Mouse (Mus musculus) forebrain, postnatal 0 days (tissue): ENCODE data around the gene Igsf8. TPM values are rescaled to one million over a fixed set of nuclear protein-coding genes. Genes with fewer than 3 reads are reported as not detected.

Experiments
- ATAC-seq: fragments of 200-750 bp; cut with Nextera tagmentation; 2 replicates; pipeline ENCODE4 v1.8.0; 2017; ENCODE audit warnings: mild to moderate bottlenecking, moderate library complexity
- DNase-seq: peaks from one replicate; pipeline ENCODE4 v3.0.0-alpha.2; 2015
- H3K27ac ChIP-seq: fragments of 300-500 bp; sonication (generic); 2 replicates; pipeline ENCODE4 v1.5.1; 2014; ENCODE audit warnings: low read depth, mild to moderate bottlenecking, antibody characterized with exemption, low read length, moderate library complexity, mixed read lengths
- H3K27me3 ChIP-seq: fragments of 300-500 bp; sonication (generic); 2 replicates; pipeline ENCODE4 v1.6.1; 2014; ENCODE audit warnings: mild to moderate bottlenecking, low read length, mixed read lengths; ENCODE audit not compliant: insufficient read depth
- H3K36me3 ChIP-seq: fragments of 300-500 bp; sonication (generic); 2 replicates; pipeline ENCODE4 v1.6.1; 2014; ENCODE audit warnings: mild to moderate bottlenecking, moderate library complexity; ENCODE audit not compliant: insufficient read depth
- H3K4me1 ChIP-seq: fragments of 300-500 bp; sonication (generic); 2 replicates; pipeline ENCODE4 v1.6.1; 2014; ENCODE audit warnings: antibody characterized with exemption; ENCODE audit not compliant: insufficient read depth
- H3K4me2 ChIP-seq: fragments of 300-500 bp; sonication (generic); 2 replicates; pipeline ENCODE4 v1.6.1; 2014; ENCODE audit warnings: low read depth, mild to moderate bottlenecking, moderate library complexity
- H3K4me3 ChIP-seq: fragments of 300-500 bp; sonication (generic); 2 replicates; pipeline ENCODE4 v1.5.1; 2014; ENCODE audit warnings: low read depth, low read length, mixed read lengths
- H3K9ac ChIP-seq: fragments of 300-500 bp; sonication (generic); 2 replicates; pipeline ENCODE4 v1.6.1; 2014; ENCODE audit warnings: mild to moderate bottlenecking
- H3K9me3 ChIP-seq: fragments of 300-500 bp; sonication (generic); 2 replicates; pipeline ENCODE4 v1.6.1; 2016; ENCODE audit warnings: low read length
- CTCF ChIP-seq: sonication (generic); IDR thresholded peaks from 2 replicates; pipeline ENCODE4 v1.5.1; 2016; ENCODE audit warnings: antibody characterized with exemption, control low read depth, low read depth
- WGBS: fragments of 180-500 bp; shearing (Covaris S2); extraction: QIAGEN DNeasy Blood & Tissue Kit; methylation state at CpG from one replicate; pipeline ENCODE4 v1.1.7; 2014; 5-methylcytosine and 5-hydroxymethylcytosine counted together
- polyA plus RNA-seq: library from polyadenylated mRNA; unstranded; fragments of >200 nt; fragmentation: Nextera tagmentation; extraction: Ambion mirVana; gene quantifications from 2 replicates; pipeline ENCODE4 v1.2.1, GENCODE M21; 2015
- total RNA-seq: library from RNA; depleted of rRNA; stranded (reverse); fragments of >200 nt; gene quantifications from 2 replicates; pipeline ENCODE4 v1.2.3, GENCODE M21; 2014

Igsf8 gene
- total and polyA plus RNA-seq, 2 experiments from 2014 or later, result 110 to 117 TPM

DNA sequence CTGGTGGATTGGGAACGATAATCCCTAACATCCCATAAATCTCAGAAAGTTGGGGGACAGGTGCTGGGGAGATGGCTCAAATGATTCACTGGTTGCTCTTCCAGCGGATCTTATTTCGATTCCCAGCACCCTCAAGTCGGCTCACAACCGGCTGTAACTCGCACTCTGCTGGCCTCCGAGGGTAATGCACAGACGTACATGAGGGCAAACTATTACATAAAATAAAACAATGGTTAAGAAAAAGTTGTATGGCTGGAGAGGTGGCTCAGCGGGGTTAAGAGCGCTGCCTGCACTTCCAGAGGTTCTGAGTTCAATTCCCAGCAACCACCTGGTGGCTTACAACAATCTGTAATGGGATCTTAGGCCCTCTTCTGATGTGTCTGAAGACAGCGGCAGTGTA is 65.2 kb downstream of the Igsf8 start:
- ATAC-seq (no peak), DNase-seq (no peak)
- Histone ChIP-seq H3K4me3 (peak overlapping the region; percentile 43), H3K9ac (peak overlapping the region; percentile 45), H3K4me1 (peaks cover 26% of the 10 kb centered on the region), H3K36me3 (no peaks in the 10 kb centered on the region), H3K27me3 (no peaks in the 10 kb centered on the region), H3K27ac (no peak overlapping the region), H3K4me2 (peak overlapping the region; percentile 71), H3K9me3 (no peaks in the 10 kb centered on the region)
- WGBS, result 63% methylated on average over 11 of the region's 11 CpGs
- no peak for TF ChIP-seq CTCF

DNA sequence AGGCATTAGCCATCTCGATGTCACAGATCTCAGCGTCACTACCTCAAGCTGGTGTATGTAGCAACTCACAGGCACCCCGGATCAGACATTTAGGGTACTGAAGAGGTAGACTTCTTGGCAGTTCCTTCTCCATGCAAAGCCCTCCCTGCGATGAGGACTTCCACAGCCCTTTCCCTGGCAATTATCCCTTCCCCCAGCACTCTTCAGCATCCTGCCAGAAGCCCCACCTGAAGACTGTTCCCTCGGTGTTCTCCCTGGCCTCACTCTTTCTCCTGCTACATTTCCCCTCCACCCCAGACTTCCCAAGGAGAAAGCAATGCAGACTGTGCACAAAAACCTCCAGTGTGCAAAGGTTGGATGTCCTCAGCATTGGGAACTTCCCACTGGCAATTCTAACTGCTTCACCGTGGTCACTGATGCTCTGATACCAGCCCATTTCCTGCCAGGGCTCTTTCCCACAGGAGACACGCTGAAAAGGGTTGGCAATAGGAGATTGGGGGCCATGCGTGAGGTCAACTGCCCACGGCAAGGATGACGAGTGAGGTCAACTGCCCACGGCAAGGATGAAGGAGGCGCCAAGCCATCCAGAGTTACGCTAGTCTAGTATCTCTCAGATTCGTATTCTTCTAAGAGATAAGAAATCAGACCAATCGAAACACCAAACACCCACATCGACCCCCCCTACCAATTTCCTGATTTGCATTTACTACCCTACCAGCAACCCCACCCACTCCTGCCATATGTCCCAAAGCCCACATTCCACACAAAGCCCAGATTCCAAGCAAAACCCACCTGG is 66.0 kb downstream of the Igsf8 start:
- H3K9me3 ChIP-seq, result no peaks in the 10 kb centered on the region
- peaks cover 26% of the 10 kb centered on the region for H3K4me1 ChIP-seq
- H3K36me3 ChIP-seq, result no peaks in the 10 kb centered on the region
- H3K4me3 ChIP-seq, result no peak overlapping the region
- no peaks in the 10 kb centered on the region for H3K27me3 ChIP-seq
- no peak overlapping the region for H3K27ac ChIP-seq
- 91% methylated on average over 16 of the region's 16 CpGs for WGBS
- no peak for TF ChIP-seq CTCF
- no peak overlapping the region for H3K9ac ChIP-seq
- ATAC-seq (no peak), DNase-seq (no peak)
- no peak overlapping the region for H3K4me2 ChIP-seq

DNA sequence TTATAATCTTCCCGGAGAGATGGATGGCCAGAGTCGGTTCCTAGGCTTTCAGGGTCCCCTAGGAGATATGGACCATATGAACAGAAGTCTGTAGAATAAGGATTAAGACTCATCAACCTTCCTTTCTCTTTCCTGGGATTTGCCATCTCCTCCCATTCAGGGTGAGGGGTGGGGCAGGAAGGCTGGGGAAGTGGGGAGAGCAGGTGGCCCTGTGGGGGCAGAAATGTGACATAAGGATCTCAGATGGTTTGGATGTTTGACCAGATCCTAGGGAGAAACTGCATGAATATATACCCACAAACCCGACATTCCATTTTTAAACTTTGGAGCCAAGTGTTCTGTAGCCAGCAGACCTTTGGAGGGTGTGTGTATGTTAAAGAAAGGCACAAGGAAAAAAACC is 66.6 kb downstream of the Igsf8 start:
- no peaks in the 10 kb centered on the region for H3K9me3 ChIP-seq
- H3K4me3 ChIP-seq, result 0 out of 2 replicates have a peak overlapping the region, but pooled peaks have one; percentile 35
- DNase-seq, result no peak
- H3K27me3 ChIP-seq, result no peaks in the 10 kb centered on the region
- H3K4me2 ChIP-seq, result peak overlapping the region; percentile 60; the same call in 1 of the 2 replicates
- H3K27ac ChIP-seq, result no peak overlapping the region
- TF ChIP-seq CTCF, result no peak
- peaks cover 26% of the 10 kb centered on the region for H3K4me1 ChIP-seq
- WGBS, result 85% methylated on average over 3 of the region's 3 CpGs
- no peak for ATAC-seq
- H3K9ac ChIP-seq, result no peak overlapping the region
- no peaks in the 10 kb centered on the region for H3K36me3 ChIP-seq

DNA sequence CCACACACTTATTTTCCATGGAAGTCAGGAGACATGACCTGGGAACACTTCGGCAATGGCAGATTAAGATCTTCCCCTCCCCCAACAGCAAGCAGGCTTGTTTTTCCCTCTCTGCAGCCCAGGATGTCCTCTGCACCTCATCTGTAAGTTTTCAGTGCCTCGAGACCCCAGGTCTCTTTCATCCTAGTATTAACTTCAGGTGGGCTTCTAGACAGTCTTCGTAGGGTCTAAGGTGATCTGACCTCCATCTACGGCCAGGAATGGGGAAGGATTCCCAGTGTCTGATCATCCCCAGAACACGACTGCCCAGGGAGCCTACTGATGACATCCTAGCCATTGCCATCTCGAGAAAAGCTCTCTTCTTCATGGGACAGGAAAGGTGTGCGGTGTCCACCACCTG is 67.0 kb downstream of the Igsf8 start:
- H3K4me2 ChIP-seq, result peak overlapping the region; percentile 60
- no peaks in the 10 kb centered on the region for H3K27me3 ChIP-seq
- peak overlapping the region; percentile 51; the same call in 1 of the 2 replicates for H3K9ac ChIP-seq
- no peaks in the 10 kb centered on the region for H3K36me3 ChIP-seq
- H3K9me3 ChIP-seq, result no peaks in the 10 kb centered on the region
- ATAC-seq, result no peak
- peaks cover 26% of the 10 kb centered on the region for H3K4me1 ChIP-seq
- TF ChIP-seq CTCF, result no peak
- no peak overlapping the region for H3K27ac ChIP-seq
- WGBS, result 78% methylated on average over 7 of the region's 7 CpGs
- no peak for DNase-seq
- peak overlapping the region; percentile 35 for H3K4me3 ChIP-seq

DNA sequence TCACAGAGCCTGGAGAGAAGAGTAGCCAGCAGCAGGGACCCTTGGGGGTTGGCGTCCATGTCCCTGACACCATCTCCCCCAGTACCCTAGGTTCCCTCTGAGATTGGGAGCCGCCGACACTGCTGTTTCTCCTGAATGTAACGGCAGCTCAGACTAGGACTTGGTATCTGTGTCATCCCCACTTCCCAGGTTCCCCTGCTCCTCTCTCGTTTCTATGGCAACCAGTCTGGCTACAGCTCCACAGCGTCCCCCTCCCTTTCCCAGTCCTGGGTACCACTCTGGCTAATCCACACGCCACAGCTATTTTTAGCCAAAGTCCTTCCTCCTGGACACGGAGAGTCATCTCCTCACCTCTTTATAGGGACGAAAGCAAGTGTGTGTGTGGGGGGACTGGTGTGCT is 67.7 kb downstream of the Igsf8 start, which contains the start of gene Kcnj9:
TSS of gene Kcnj9 (minus strand) at position 188 of the 400 bp plus-strand sequence.
- H3K4me3 ChIP-seq, result peak within 1 kb of the TSS; percentile 35
- H3K4me2 ChIP-seq, result peak within 1 kb of the TSS; percentile 60
- H3K9ac ChIP-seq, result peak within 1 kb of the TSS; percentile 51
- H3K36me3 ChIP-seq, result no peaks in the 10 kb centered on the region
- H3K27me3 ChIP-seq, result no peaks in the 10 kb centered on the region
- H3K4me1 ChIP-seq, result peaks cover 26% of the 10 kb centered on the region
- TF ChIP-seq CTCF, result no peak
- H3K27ac ChIP-seq, result peak within 1 kb of the TSS; percentile 59; the same call in 1 of the 2 replicates
- 11% methylated on average over 9 of the region's 9 CpGs for WGBS
- DNase-seq (peak; percentile 86), ATAC-seq (peak; percentile 93)
- H3K9me3 ChIP-seq, result no peaks in the 10 kb centered on the region

GRCm38 (mm10) chr1:172329616-172330015 is 68.2 kb downstream of the Igsf8 start:
- H3K4me3 ChIP-seq, result no peak overlapping the region
- no peaks in the 10 kb centered on the region for H3K36me3 ChIP-seq
- H3K27me3 ChIP-seq, result no peaks in the 10 kb centered on the region
- no peak for DNase-seq
- peaks cover 26% of the 10 kb centered on the region for H3K4me1 ChIP-seq
- H3K4me2 ChIP-seq, result peak overlapping the region; percentile 60
- H3K27ac ChIP-seq, result peak overlapping the region; percentile 59; the same call in 1 of the 2 replicates
- no peak for TF ChIP-seq CTCF
- no peak; the same call in 1 of the 2 replicates for ATAC-seq
- peak overlapping the region; percentile 51; the same call in 1 of the 2 replicates for H3K9ac ChIP-seq
- WGBS, result 73% methylated on average over 6 of the region's 6 CpGs
- no peaks in the 10 kb centered on the region for H3K9me3 ChIP-seq

DNA sequence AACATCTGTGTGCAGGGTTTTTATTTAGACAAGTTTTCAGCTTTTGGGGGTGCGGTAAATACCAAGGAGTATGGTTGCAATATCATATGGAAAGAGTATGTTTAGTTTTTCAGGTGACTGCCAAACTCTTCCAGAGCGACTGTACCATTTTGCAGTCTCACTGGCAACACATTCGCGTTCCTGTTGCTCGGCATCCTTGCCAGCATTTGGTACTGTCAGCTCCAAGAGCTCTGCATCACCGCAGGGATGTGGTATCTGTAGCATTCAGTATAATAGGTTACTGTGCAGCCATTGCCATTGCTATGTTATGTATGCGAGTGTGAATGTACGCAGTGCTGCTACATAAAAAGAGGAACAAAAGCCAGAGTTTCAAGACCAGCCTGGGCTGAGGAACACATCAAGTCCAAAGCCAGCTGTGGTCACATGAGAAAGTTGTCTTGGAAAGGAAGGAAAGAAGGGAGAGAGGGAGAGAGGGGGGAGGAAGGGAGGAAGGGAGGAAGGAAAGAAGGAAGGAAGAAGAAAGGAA is 70.0 kb downstream of the Igsf8 start:
- H3K9ac ChIP-seq, result no peak overlapping the region
- peaks cover 17% of the 10 kb centered on the region for H3K4me1 ChIP-seq
- no peak for TF ChIP-seq CTCF
- no peaks in the 10 kb centered on the region for H3K9me3 ChIP-seq
- no peaks in the 10 kb centered on the region for H3K36me3 ChIP-seq
- 38% methylated on average over 8 of the region's 8 CpGs for WGBS
- no peak overlapping the region for H3K4me3 ChIP-seq
- DNase-seq (no peak), ATAC-seq (no peak)
- no peaks in the 10 kb centered on the region for H3K27me3 ChIP-seq
- no peak overlapping the region for H3K4me2 ChIP-seq
- no peak overlapping the region for H3K27ac ChIP-seq
